Mouse (Mus musculus) left cerebral cortex, postnatal 36 days (tissue): ENCODE data around the gene Cyp4v3. TPM values are rescaled to one million over a fixed set of nuclear protein-coding genes. Genes with fewer than 3 reads are reported as not detected.

Experiments
- DNase-seq, 2 experiments: peaks; one replicate each; pipeline ENCODE4 v3.0.0; 2021 to 2022; ENCODE audit warnings: low spot score in 2 of 2, mixed read lengths in 1 of 2
- intact Hi-C: fragments of 180-260 bp; cut with DNase I; formaldehyde crosslinking; loops from one replicate; pipeline ENCODE4 v1.15.1; 2025
- total RNA-seq, 2 experiments: library from RNA; stranded (reverse); gene quantifications; 2 replicates each; pipeline ENCODE4 v1.2.3; 2021

Cyp4v3 gene
- total RNA-seq, result 1 to 10 TPM; 5.7 to 6.3 TPM

- intact Hi-C loops, result no loop called here
- peak; percentile 51 to 62 for DNase-seq
Measured at GRCm38 (mm10) chr8:45332685-45333409, at the start of gene Cyp4v3. Gene Cyp4v3, minus strand, starts transcription at chr8:45333216.

- intact Hi-C loops, result no loop called here
Measured at GRCm38 (mm10) chr8:45381963-45382347, 48.9 kb upstream of the Cyp4v3 start, which contains the start of gene Fam149a. Gene Fam149a, minus strand, starts transcription at chr8:45382291.

GRCm38 (mm10) chr8:45381075-45381962 is 48.3 kb upstream of the Cyp4v3 start:
- intact Hi-C loops, result no loop called here
- DNase-seq, result no peak

More at GRCm38 (mm10) chr8:45381963-45382347, 48.9 kb upstream of the Cyp4v3 start, which contains the start of gene Fam149a:
- no peak for DNase-seq

GRCm38 (mm10) chr8:45380598-45380997 is 47.6 kb upstream of the Cyp4v3 start:
- intact Hi-C loops, result no loop called here
- DNase-seq, result no peak

GRCm38 (mm10) chr8:45374071-45374470 is 41.1 kb upstream of the Cyp4v3 start:
- intact Hi-C loops, result no loop called here
- DNase-seq, result no peak

GRCm38 (mm10) chr8:45367154-45367553 is 34.1 kb upstream of the Cyp4v3 start:
- no peak for DNase-seq

GRCm38 (mm10) chr8:45363220-45363619 is 30.2 kb upstream of the Cyp4v3 start:
- intact Hi-C loops, result loop anchor here (5.0 to 10.0 kb wide), 2 partner anchors 422 to 569 kb away; partner anchors contain the start of gene Ccdc110
- no peak for DNase-seq

More at GRCm38 (mm10) chr8:45367154-45367553, 34.1 kb upstream of the Cyp4v3 start:
- intact Hi-C loops, result loop anchor here (10.0 kb wide), 1 partner anchor 418 kb away; no protein-coding TSS in a partner anchor

GRCm38 (mm10) chr8:45362323-45362722 is 29.3 kb upstream of the Cyp4v3 start:
- intact Hi-C loops, result loop anchor here (5.0 to 10.0 kb wide), 2 partner anchors 422 to 570 kb away; partner anchors contain the start of gene Ccdc110

GRCm38 (mm10) chr8:45359091-45359605 is 26.1 kb upstream of the Cyp4v3 start:
- intact Hi-C loops, result no loop called here
- DNase-seq, result no peak

More at GRCm38 (mm10) chr8:45362323-45362722, 29.3 kb upstream of the Cyp4v3 start:
- no peak for DNase-seq

GRCm38 (mm10) chr8:45358132-45358918 is 25.3 kb upstream of the Cyp4v3 start:
- intact Hi-C loops, result no loop called here
- DNase-seq, result peak; percentile 43 to 45

- no peak for DNase-seq
- intact Hi-C loops, result no loop called here
Measured at GRCm38 (mm10) chr8:45355809-45356208, 22.8 kb upstream of the Cyp4v3 start.

- peak; percentile 39 to 55 for DNase-seq
- intact Hi-C loops, result no loop called here
Measured at GRCm38 (mm10) chr8:45345031-45345430, 12.0 kb upstream of the Cyp4v3 start.

GRCm38 (mm10) chr8:45344298-45344697 is 11.3 kb upstream of the Cyp4v3 start:
- intact Hi-C loops, result no loop called here
- no peak for DNase-seq

- no peak for DNase-seq
- intact Hi-C loops, result no loop called here
Measured at GRCm38 (mm10) chr8:45341630-45342628, 8.9 kb upstream of the Cyp4v3 start.

GRCm38 (mm10) chr8:45333493-45333892 is 477 bp upstream of the Cyp4v3 start:
- intact Hi-C loops, result no loop called here
- peak; percentile 5 to 7 for DNase-seq

GRCm38 (mm10) chr8:45330856-45331255 is 2.2 kb downstream of the Cyp4v3 start:
- intact Hi-C loops, result no loop called here
- DNase-seq, result no peak

GRCm38 (mm10) chr8:45329206-45329980 is 3.6 kb downstream of the Cyp4v3 start:
- no peak for DNase-seq
- intact Hi-C loops, result no loop called here
